Mouse (Mus musculus) small intestine, adult 10 weeks (tissue): ENCODE measurements around the gene Sem1. TPM values are rescaled to one million over a fixed set of nuclear protein-coding genes. Genes with fewer than 3 reads are reported as not detected.

Source experiments
- polyA plus RNA-seq: library from polyadenylated mRNA; stranded (reverse); fragments of 350-450 nt; fragmentation: Illumina TruSeq; extraction: RNeasy Lipid Tissue Mini Kit (QIAGEN cat#74804); gene quantifications from one replicate; pipeline ENCODE4 v1.2.3, GENCODE M21; 2014; ENCODE audit warnings: low replicate concordance

Sem1 gene
- polyA plus RNA-seq: 46.3 TPM

GRCm38 (mm10) chr6:6578304-6579149 is at the start of gene Sem1:
Gene Sem1 (minus strand): TSS chr6:6578663.

